ENCODE assay signal across 9 mouse cellular contexts in genomic region chr11:107393154-107393827, GRCm38 (mm10).
DNase-seq lines count a peak whose midpoint lies in the region.
"Had no signal": no experiment of that assay in that cellular context is flagged by ENCODE, and none has a peak within 500 bp of the region (broad histone marks: within the 10 kb centered on the region; RNA-seq: fewer than 3 reads in every experiment).

No protein-coding gene starts in this region.

- peak; percentile 27 for DNase-seq in gastrocnemius, adult 18-20 months (ENCODE audit: low spot score)
- DNase-seq in gastrocnemius, postnatal 36 days, result no peak
- peak; percentile 20 to 53 for DNase-seq in spleen, adult 18-20 months
- DNase-seq in spleen, postnatal 4 days (ENCODE audit: low spot score in 2 of 2), result no peak
- DNase-seq in lung, postnatal 10 days, result peak; percentile 20
- peak; percentile 57 to 62 for DNase-seq in thymus, postnatal 36 days
- DNase-seq in adrenal gland, postnatal 4 days (ENCODE audit: low spot score in 2 of 2), result no peak
- DNase-seq in right cerebral cortex, adult 18-20 months, result no peak
- DNase-seq: heart, adult 18-20 months had no signal

- intact Hi-C loops in gastrocnemius, postnatal 36 days (cut with DNase I), result loop anchor here (1.0 to 5.0 kb wide), 2 partner anchors 76 to 116 kb away; no protein-coding TSS in a partner anchor

Comparison
In these comparisons a context has a peak if more than half of its experiments do, and no peak if none do; other contexts are left out.
1. DNase-seq: peak in gastrocnemius, adult 18-20 months (single experiment), spleen, adult 18-20 months (2 of 2), lung, postnatal 10 days (single experiment) and thymus, postnatal 36 days (2 of 2); none in gastrocnemius, postnatal 36 days (0 of 2), spleen, postnatal 4 days (0 of 2), adrenal gland, postnatal 4 days (0 of 2) and right cerebral cortex, adult 18-20 months (single experiment).